Mouse (Mus musculus) liver, adult 2 months (tissue): ENCODE measurements around the gene Wipf2. TPM values are rescaled to one million over a fixed set of nuclear protein-coding genes. Genes with fewer than 3 reads are reported as not detected.
A peak's percentile ranks its signal among the peaks of the same experiment; 100 is the strongest.

Experiments used
- DNase-seq: peaks from one replicate; pipeline ENCODE4 v3.0.0-alpha.2; 2011; ENCODE audit warnings: low read depth, low spot score; ENCODE audit errors: extremely low read depth
- H3K27ac ChIP-seq: fragments of 200-500 bp; replicated peaks from 2 replicates; pipeline ENCODE4 v1.5.1; 2012; ENCODE audit warnings: low read depth, mild to moderate bottlenecking, control low read depth, inconsistent platforms, low read length; ENCODE audit not compliant: insufficient read depth
- H3K27me3 ChIP-seq: fragments of 200-500 bp; 2 replicates; pipeline ENCODE4 v1.6.1; 2012; ENCODE audit warnings: mild to moderate bottlenecking, moderate library complexity, low read length, inconsistent platforms; ENCODE audit not compliant: control insufficient read depth, insufficient read depth
- H3K36me3 ChIP-seq: fragments of 200-500 bp; 2 replicates; pipeline ENCODE4 v1.6.1; 2012; ENCODE audit warnings: low read length, inconsistent platforms; ENCODE audit not compliant: control insufficient read depth, insufficient read depth
- H3K4me1 ChIP-seq: fragments of 200-500 bp; 2 replicates; pipeline ENCODE4 v1.6.1; 2011; ENCODE audit warnings: low read length; ENCODE audit not compliant: control insufficient read depth, insufficient read depth
- H3K4me3 ChIP-seq: fragments of 200-500 bp; 2 replicates; pipeline ENCODE4 v1.5.1; 2011; ENCODE audit warnings: low read depth, mild to moderate bottlenecking, control low read depth, low read length, moderate library complexity; ENCODE audit not compliant: insufficient read depth
- H3K79me2 ChIP-seq: fragments of 200-500 bp; 2 replicates; pipeline ENCODE4 v1.6.1; 2012; ENCODE audit warnings: inconsistent platforms, mild to moderate bottlenecking, low read length, moderate library complexity; ENCODE audit not compliant: control insufficient read depth, insufficient read depth
- H3K9ac ChIP-seq: fragments of 200-500 bp; 2 replicates; pipeline ENCODE4 v1.6.1; 2012; ENCODE audit warnings: low read depth, mild to moderate bottlenecking, control low read depth, inconsistent platforms, low read length
- CTCF ChIP-seq: fragments of 200-500 bp; IDR thresholded peaks from 2 replicates; pipeline ENCODE4 v1.5.1; 2011; ENCODE audit warnings: low read depth, low read length, control low read depth
- POLR2A ChIP-seq: fragments of 200-500 bp; IDR thresholded peaks from 2 replicates; pipeline ENCODE4 v1.6.1; 2011; ENCODE audit warnings: low read length, control low read depth; ENCODE audit not compliant: insufficient read depth; ENCODE audit errors: extremely low read depth
- WGBS: fragments of 180-500 bp; shearing (Covaris S2); methylation state at CpG from one replicate; pipeline ENCODE4 v1.1.7; 2018; 5-methylcytosine and 5-hydroxymethylcytosine counted together
- polyA plus RNA-seq: library from polyadenylated mRNA; depleted of rRNA; stranded (reverse); fragments of >200 nt; gene quantifications from 2 replicates; pipeline ENCODE4 v1.2.3, GENCODE M21; 2012
- total RNA-seq: library from RNA; depleted of rRNA; stranded (reverse); fragments of >200 nt; gene quantifications from 2 replicates; pipeline ENCODE4 v1.2.3, GENCODE M21; 2014

Gene Wipf2
- total and polyA plus RNA-seq, 2 experiments = 1.5 to 3.1 TPM

GRCm38 (mm10) chr11:98936170-98936569 is 72.7 kb downstream of the Wipf2 start:
- Histone ChIP-seq H3K9ac (peak overlapping the region; percentile 59), H3K4me1 (peaks cover 24% of the 10 kb centered on the region), H3K36me3 (no peaks in the 10 kb centered on the region), H3K79me2 (peaks cover 21% of the 10 kb centered on the region; the same call in 1 of the 2 replicates), H3K27me3 (no peaks in the 10 kb centered on the region), H3K4me3 (peak overlapping the region; percentile 45), H3K27ac (peak overlapping the region; percentile 62)
- TF ChIP-seq CTCF (no peak), POLR2A (peak; percentile 84)
- peak; percentile 71 for DNase-seq
- WGBS = 1% methylated on average over 29 of the region's 29 CpGs

- H3K27me3 ChIP-seq = no peaks in the 10 kb centered on the region
- H3K4me3 ChIP-seq = peak overlapping the region; percentile 45
- no peak for TF ChIP-seq POLR2A
- no peak for TF ChIP-seq CTCF
- no peaks in the 10 kb centered on the region for H3K36me3 ChIP-seq
- peak overlapping the region; percentile 59 for H3K9ac ChIP-seq
- DNase-seq = peak; percentile 61
- H3K4me1 ChIP-seq = peaks cover 28% of the 10 kb centered on the region
- peak overlapping the region; percentile 62 for H3K27ac ChIP-seq
- peaks cover 21% of the 10 kb centered on the region; the same call in 1 of the 2 replicates for H3K79me2 ChIP-seq
- 4% methylated on average over 23 of the region's 23 CpGs for WGBS
Measured at GRCm38 (mm10) chr11:98936606-98937409, 73.4 kb downstream of the Wipf2 start.

DNA sequence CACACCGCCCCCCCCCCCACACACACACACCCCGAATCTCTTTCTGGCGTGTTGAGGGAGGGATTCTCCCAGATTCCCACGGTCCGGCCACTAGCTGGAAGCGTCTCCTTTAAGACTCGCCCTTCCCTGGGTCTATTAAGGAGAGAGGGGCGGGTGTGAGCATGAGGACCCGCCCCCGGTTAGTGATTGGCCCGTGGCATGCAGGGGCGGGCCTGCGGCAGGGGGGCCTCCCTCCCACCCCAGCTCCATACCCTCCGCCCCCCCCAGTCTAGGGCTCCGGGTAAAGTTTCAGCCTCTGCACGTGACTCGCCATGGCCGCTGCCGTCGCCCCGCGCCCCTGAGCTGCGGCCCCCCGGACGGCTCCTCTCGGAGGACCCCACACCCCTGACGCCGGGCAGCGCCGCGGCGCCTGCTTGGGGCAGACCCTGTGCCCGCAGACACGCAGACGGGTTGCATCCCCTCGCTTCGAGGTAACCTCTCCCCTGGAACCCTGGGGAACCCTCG is 74.0 kb downstream of the Wipf2 start:
- Histone ChIP-seq H3K36me3 (no peaks in the 10 kb centered on the region), H3K79me2 (peaks cover 21% of the 10 kb centered on the region; the same call in 1 of the 2 replicates), H3K27ac (peak overlapping the region; percentile 71), H3K9ac (peak overlapping the region; percentile 92), H3K4me1 (peaks cover 32% of the 10 kb centered on the region), H3K4me3 (peak overlapping the region; percentile 62), H3K27me3 (no peaks in the 10 kb centered on the region)
- 1% methylated on average over 32 of the region's 38 CpGs for WGBS
- DNase-seq = peak; percentile 81
- TF ChIP-seq CTCF = no peak
- 0 out of 2 replicates have a peak, but pooled peaks have one; percentile 28 for TF ChIP-seq POLR2A

DNA sequence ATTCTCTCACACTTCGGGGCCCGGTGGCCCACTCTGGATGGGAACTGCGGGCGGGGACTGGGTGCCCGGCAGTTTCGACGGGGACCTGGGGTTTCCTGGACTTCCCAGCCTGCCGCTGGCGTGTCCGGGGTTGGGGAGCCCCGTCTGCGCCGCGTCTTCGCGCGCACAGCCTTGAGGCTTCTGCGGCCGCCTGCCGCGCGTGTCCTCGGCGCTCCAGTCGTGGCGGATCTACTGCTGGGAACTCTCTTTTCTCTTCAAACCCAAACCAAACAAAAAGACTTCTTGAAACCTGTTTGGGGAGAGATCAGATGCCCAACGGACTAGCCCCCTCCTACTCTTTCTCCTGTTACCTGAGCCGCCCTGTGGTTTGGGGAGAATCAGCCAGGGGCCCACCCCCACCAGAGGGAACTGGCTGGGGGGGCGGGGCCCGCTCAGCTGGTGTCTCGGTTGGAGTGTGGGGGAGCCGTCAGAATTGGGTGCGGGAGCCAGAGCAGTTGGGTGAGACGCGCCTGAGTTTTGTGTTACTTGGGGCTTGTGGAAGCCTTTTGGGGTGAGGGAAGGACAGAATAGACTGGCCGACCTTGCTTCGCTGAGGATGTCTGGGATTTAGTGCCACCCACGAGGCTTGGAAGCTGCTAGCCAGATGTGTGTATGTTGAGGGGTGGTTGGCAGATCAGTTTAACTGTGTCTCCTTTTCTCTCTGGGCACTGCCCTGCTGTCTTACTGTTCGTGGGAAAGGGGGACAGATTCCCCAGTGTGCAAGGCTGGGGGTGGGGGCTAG is 74.7 kb downstream of the Wipf2 start:
- Histone ChIP-seq H3K4me3 (peak overlapping the region; percentile 62), H3K27ac (peak overlapping the region; percentile 71), H3K36me3 (no peaks in the 10 kb centered on the region), H3K4me1 (peaks cover 34% of the 10 kb centered on the region), H3K79me2 (peaks cover 24% of the 10 kb centered on the region; the same call in 1 of the 2 replicates), H3K27me3 (no peaks in the 10 kb centered on the region), H3K9ac (peak overlapping the region; percentile 92)
- no peak for TF ChIP-seq CTCF
- TF ChIP-seq POLR2A = no peak
- under 1% methylated on average over 39 of the region's 39 CpGs for WGBS
- no peak for DNase-seq

DNA sequence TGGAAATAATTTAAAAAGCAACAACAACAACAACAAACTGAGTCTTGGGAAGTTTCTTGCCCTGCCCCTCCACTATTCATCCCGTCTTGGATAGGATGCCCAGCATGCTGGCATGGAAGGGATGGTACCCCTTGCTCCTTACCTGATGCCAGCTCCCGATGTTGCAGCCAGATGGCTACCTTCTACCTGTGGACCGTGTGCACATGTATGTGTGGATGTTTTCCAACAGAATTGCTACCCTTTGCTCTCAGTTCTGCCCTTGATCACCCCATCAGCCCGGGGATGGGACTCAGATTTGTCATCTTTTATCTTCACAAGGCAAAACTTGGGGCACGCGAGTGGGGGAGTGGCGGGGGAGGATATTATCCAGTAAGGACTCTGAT is 75.3 kb downstream of the Wipf2 start:
- H3K36me3 ChIP-seq = no peaks in the 10 kb centered on the region
- no peak overlapping the region for H3K27ac ChIP-seq
- H3K79me2 ChIP-seq = peaks cover 27% of the 10 kb centered on the region; the same call in 1 of the 2 replicates
- peaks cover 36% of the 10 kb centered on the region for H3K4me1 ChIP-seq
- H3K4me3 ChIP-seq = no peak overlapping the region; the same call in 1 of the 2 replicates
- no peak overlapping the region for H3K9ac ChIP-seq
- WGBS = 42% methylated on average over 7 of the region's 7 CpGs
- DNase-seq = no peak
- TF ChIP-seq CTCF (no peak), POLR2A (no peak)
- H3K27me3 ChIP-seq = no peaks in the 10 kb centered on the region
